Mouse (Mus musculus) ES-E14 (cell line): Measurements from ENCODE around the gene Dpf1. TPM values are rescaled to one million over a fixed set of nuclear protein-coding genes. Genes with fewer than 3 reads are reported as not detected.
A peak's percentile ranks its signal among the peaks of the same experiment; 100 is the strongest.

Experiments
- DNase-seq: peaks from one replicate; pipeline ENCODE4 v3.0.0-alpha.2; 2013; ENCODE audit warnings: low read depth, low spot score
- H3K27ac ChIP-seq: 2 replicates; pipeline ENCODE4 v1.5.1; 2012; ENCODE audit warnings: low read depth, mild to moderate bottlenecking, low read length, moderate library complexity, mixed read lengths; ENCODE audit not compliant: poor library complexity, insufficient read depth, severe bottlenecking
- H3K36me3 ChIP-seq: 2 replicates; pipeline ENCODE4 v1.6.1; 2012; ENCODE audit warnings: mild to moderate bottlenecking, low read length, moderate library complexity, mixed read lengths; ENCODE audit not compliant: control insufficient read depth, poor library complexity, insufficient read depth, severe bottlenecking
- H3K4me1 ChIP-seq, 2 experiments: fragments of 150-350 bp in 1 of 2; sonication (generic) in 1 of 2; 2 replicates each; pipeline ENCODE4 v1.6.1; 2012; ENCODE audit warnings: low read length in 2 of 2, mild to moderate bottlenecking in 1 of 2, mixed read lengths in 1 of 2; ENCODE audit not compliant: control insufficient read depth in 2 of 2, insufficient read depth in 2 of 2, poor library complexity in 1 of 2
- H3K4me3 ChIP-seq, 2 experiments: fragments of 150-350 bp in 1 of 2; sonication (generic) in 1 of 2; 2 replicates each; pipeline ENCODE4 v1.5.1; 2012; ENCODE audit warnings: low read length in 2 of 2, low read depth in 1 of 2, mild to moderate bottlenecking in 1 of 2, mixed read lengths in 1 of 2; ENCODE audit not compliant: insufficient read depth in 1 of 2, poor library complexity in 1 of 2, severe bottlenecking in 1 of 2
- H3K9ac ChIP-seq: 2 replicates; pipeline ENCODE4 v1.6.1; 2012; ENCODE audit warnings: low read depth, mild to moderate bottlenecking, low read length, mixed read lengths; ENCODE audit not compliant: poor library complexity, insufficient read depth, severe bottlenecking
- H3K9me3 ChIP-seq: fragments of 150-350 bp; sonication (generic); 2 replicates; pipeline ENCODE4 v1.6.1; 2012; ENCODE audit warnings: low read depth, mild to moderate bottlenecking, low read length; ENCODE audit not compliant: control insufficient read depth, insufficient read depth
- CHD2 ChIP-seq: IDR thresholded peaks from 2 replicates; pipeline ENCODE4 v1.6.1; 2014; ENCODE audit warnings: mild to moderate bottlenecking, low read depth, low read length, inconsistent platforms
- HCFC1 ChIP-seq: IDR thresholded peaks from 2 replicates; pipeline ENCODE4 v1.6.1; 2012; ENCODE audit warnings: low read length, inconsistent platforms, borderline replicate concordance; ENCODE audit not compliant: insufficient read depth
- MAFK ChIP-seq: IDR thresholded peaks from 2 replicates; pipeline ENCODE4 v1.6.1; 2014; ENCODE audit warnings: mild to moderate bottlenecking, low read depth, low read length, inconsistent platforms; ENCODE audit not compliant: insufficient read depth
- ZC3H11A ChIP-seq: IDR thresholded peaks from 2 replicates; pipeline ENCODE4 v1.6.1; 2012; ENCODE audit warnings: low read depth, mild to moderate bottlenecking, inconsistent platforms, low read length, borderline replicate concordance
- ZNF384 ChIP-seq: IDR thresholded peaks from 2 replicates; pipeline ENCODE4 v1.6.1; 2012; ENCODE audit warnings: low read depth, low read length, inconsistent platforms
- in situ Hi-C, 2 experiments: fragments of 600-800 bp; cut with MboI; formaldehyde crosslinking; loops; one replicate each; pipeline ENCODE4 v1.15.1; 2025; ENCODE audit warnings: low sequenced_read_pairs in 2 of 2, inconsistent platforms in 1 of 2; ENCODE audit not compliant: unreplicated experiment in 2 of 2
- total RNA-seq: library from RNA; depleted of rRNA; stranded (reverse); fragments of 300-350 nt; gene quantifications from 2 replicates; pipeline ENCODE4 v1.2.3, GENCODE M21; 2012

The Dpf1 gene
- total RNA-seq, 1 experiment = 18.0 TPM

DNA sequence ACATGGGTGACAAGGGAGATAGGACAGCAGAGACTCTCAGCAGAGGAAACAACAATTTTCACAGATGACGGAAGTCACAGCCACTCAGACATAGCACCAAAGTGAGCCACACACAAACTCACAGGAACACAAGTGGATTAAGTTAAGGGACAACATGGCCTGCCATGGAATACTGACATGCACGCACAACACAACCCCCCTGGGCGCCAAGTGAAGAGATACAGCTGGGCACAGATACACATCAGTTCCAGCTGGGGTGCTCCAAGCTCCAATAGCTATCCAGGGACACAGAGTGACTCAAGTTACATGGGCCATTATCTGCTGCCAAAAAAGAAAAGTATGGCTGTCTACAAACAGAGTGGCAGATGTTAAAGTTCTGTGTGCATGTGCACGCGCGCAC lies 13.9 kb upstream of the Dpf1 start:
- H3K4me3 ChIP-seq = peak overlapping the region; percentile 75 to 83
- in situ Hi-C loops = no loop called here
- H3K9ac ChIP-seq = peak overlapping the region; percentile 61; the same call in 1 of the 2 replicates
- TF ChIP-seq ZNF384 (no peak), CHD2 (no peak), ZC3H11A (no peak), MAFK (no peak), HCFC1 (no peak)
- peaks cover 2% of the 10 kb centered on the region; the same call in 1 of the 2 replicates for H3K36me3 ChIP-seq
- no peak overlapping the region for H3K27ac ChIP-seq
- peaks cover 9 to 33% of the 10 kb centered on the region in 2 experiments; a peak in 3 of 4 replicates for H3K4me1 ChIP-seq
- no peaks in the 10 kb centered on the region for H3K9me3 ChIP-seq
- DNase-seq = no peak

DNA sequence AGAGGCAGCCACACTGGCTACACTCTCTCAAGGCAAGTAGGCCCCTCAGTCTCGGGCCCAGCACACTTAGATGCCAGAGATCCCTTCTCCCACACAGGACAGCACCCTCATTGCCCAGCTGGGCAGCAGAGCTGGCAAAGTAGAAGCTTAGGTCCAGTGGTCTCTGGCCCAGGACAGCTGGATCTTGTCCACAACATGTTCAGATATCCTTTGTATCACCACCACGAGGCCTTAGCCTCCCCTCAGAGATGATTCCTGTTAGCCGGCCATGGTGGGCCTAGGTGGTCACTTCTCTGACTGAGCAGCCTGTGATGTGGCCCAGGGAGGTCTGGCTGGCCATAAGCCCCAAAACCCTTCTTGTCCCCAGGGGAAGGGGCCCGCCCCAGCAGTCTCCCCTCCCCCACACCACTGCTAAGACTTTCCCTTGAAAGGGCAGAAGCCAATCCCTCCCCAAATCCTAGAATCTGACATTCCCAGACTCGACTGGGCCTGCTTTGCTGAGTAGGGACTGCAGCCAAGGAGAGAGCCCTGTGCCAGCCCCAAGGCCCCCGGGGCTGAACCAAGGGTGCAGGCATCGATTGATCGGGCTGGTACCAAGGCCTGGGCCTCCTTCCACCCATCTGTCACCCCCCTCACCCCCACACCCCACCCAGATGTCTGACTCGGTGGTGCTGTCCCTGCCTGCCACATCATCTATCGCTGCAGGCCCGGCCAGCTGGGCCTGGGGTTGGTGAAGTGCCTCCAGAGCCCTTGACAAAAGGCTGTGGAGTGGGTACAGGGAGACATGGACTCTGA lies 12.9 kb upstream of the Dpf1 start:
- H3K4me3 ChIP-seq = no peak overlapping the region
- no peak overlapping the region for H3K27ac ChIP-seq
- DNase-seq = no peak
- H3K9ac ChIP-seq = peak overlapping the region; percentile 9; the same call in 1 of the 2 replicates
- peaks cover 9 to 34% of the 10 kb centered on the region in 2 experiments; a peak in 3 of 4 replicates for H3K4me1 ChIP-seq
- H3K36me3 ChIP-seq = peaks cover 2% of the 10 kb centered on the region; the same call in 1 of the 2 replicates
- TF ChIP-seq MAFK (no peak), HCFC1 (no peak), ZNF384 (no peak), ZC3H11A (no peak), CHD2 (no peak)
- in situ Hi-C loops = no loop called here
- H3K9me3 ChIP-seq = no peaks in the 10 kb centered on the region

DNA sequence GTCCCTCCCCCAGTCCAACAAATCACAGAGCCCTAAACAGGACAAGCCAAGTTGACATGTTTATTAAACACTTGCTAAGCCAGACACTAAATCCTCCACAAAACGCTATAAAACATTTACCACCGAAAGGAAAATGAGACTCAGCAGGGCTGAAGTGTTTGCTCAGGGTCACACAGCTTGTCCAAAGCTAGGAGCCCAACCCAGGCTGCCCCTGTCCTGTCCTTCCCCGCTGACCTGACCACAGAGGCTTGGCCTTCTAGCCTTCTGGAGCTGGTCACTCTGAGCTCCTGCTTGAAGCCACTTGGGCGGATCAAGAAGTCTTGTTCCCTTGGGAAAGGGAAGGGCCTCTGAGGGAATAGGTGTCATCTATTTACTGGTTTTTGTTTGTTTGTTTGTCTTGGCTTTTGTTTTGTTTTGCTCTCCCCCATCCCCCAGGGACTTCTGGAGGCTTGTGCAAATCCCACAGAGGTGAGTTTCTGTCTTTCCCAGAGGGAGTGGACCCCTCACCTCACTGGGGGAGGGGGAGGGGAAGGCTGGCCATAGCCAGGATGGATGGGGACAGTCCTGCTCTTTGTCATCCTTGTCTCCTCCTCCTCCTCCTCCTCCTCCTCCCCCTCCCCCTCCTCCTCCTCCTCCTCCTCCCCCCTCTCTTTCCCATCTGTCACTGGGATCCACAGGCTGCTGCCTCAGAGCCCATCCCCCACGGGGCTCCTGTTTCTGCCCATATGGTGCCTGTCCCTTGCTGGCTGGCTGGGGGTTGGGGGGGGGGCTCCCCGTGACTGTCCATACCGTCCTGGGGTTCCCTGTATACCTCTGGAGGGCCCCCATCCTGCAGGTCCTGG lies 11.9 kb upstream of the Dpf1 start:
- peaks cover 9 to 40% of the 10 kb centered on the region in 2 experiments; a peak in 3 of 4 replicates for H3K4me1 ChIP-seq

DNA sequence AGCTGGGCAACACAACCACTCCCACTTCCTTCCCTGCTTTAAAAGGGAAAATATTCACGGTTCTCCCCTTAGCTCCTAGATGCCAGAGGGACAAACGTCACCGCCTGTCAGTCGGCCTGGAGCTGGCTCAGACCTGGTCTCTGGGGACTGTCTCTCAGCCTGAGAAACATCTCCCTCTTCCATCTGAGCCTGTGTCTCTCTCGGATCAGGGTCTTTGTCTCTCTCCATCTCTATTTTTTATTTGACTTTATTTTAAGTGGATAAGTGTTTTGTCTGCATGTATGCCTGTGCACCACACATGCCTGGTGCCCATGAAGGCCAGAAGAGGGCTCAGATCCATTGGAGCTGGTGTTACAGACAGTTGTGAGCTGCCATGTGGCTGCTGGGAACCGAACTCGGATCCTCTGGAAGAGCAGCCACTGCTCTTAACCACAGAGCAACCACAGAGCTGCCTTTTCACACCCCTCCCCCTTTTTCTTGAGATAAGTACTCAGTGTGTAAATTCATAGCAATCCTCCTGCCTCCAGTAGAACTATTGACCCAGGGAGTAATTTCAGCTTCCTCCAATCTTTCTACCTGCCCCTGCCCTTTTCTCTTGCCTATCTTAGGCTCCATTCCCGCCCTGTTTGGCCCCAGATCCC lies 11.2 kb upstream of the Dpf1 start:
- Histone ChIP-seq H3K9ac (peak overlapping the region; percentile 31; the same call in 1 of the 2 replicates), H3K4me1 (peaks cover 9 to 40% of the 10 kb centered on the region in 2 experiments; a peak in 3 of 4 replicates), H3K36me3 (peaks cover 2% of the 10 kb centered on the region; the same call in 1 of the 2 replicates), H3K9me3 (no peaks in the 10 kb centered on the region), H3K4me3 (0 out of 4 replicates have a peak overlapping the region, but pooled peaks of 1 of the 2 experiments have one; percentile 8), H3K27ac (peak overlapping the region; percentile 79; the same call in 1 of the 2 replicates)
- in situ Hi-C loops = no loop called here
- TF ChIP-seq ZNF384 (no peak), MAFK (no peak), ZC3H11A (no peak), HCFC1 (no peak), CHD2 (no peak)
- DNase-seq = no peak

More for the DNA sequence above, 11.9 kb upstream of the Dpf1 start:
- in situ Hi-C loops = no loop called here
- DNase-seq = no peak
- no peak for TF ChIP-seq ZNF384
- no peak for TF ChIP-seq HCFC1
- TF ChIP-seq MAFK = no peak
- TF ChIP-seq ZC3H11A = no peak
- TF ChIP-seq CHD2 = no peak
- Histone ChIP-seq H3K9me3 (no peaks in the 10 kb centered on the region), H3K9ac (no peak overlapping the region; the same call in 1 of the 2 replicates), H3K4me3 (no peak overlapping the region), H3K36me3 (peaks cover 2% of the 10 kb centered on the region; the same call in 1 of the 2 replicates), H3K27ac (no peak overlapping the region; the same call in 1 of the 2 replicates)
